Mouse (Mus musculus): ENCODE measurements around the gene D230025D16Rik. TPM values are rescaled to one million over a fixed set of nuclear protein-coding genes. Genes with fewer than 3 reads are reported as not detected.
"Not testable (repeated sequence)": the region's sequence is repeated elsewhere in the genome, so short reads cannot be mapped to it uniquely, and the experiment has no call there.

D230025D16Rik gene
- polyA plus RNA-seq, 1 experiment = not detected

GRCm38 (mm10) chr8:105207675-105208273 is 17.2 kb upstream of the D230025D16Rik start:
- TF ChIP-seq POLR2A (IDR thresholded peaks at IDR 0.05; ENCODE audit: insufficient read depth, low read depth, low read length) = no peak
- TF ChIP-seq CTCF (IDR thresholded peaks at IDR 0.05; ENCODE audit: insufficient read depth, low read depth, low read length) = no peak
- WGBS = 98% methylated on average over 2 of the region's 2 CpGs
- no peak overlapping the region for H3K27ac ChIP-seq (ENCODE audit: insufficient read depth, low read depth, low read length)
- no peak overlapping the region for H3K4me3 ChIP-seq (ENCODE audit: insufficient read depth, low read depth, low read length)
- no peaks in the 10 kb centered on the region for H3K4me1 ChIP-seq (ENCODE audit: control insufficient read depth, insufficient read depth, low read length)

- no peaks in the 10 kb centered on the region for H3K4me1 ChIP-seq (ENCODE audit: control insufficient read depth, insufficient read depth, low read length)
- WGBS = 71% methylated on average over 1 of the region's 1 CpGs
- TF ChIP-seq CTCF (IDR thresholded peaks at IDR 0.05; ENCODE audit: insufficient read depth, low read depth, low read length) (no peak), POLR2A (IDR thresholded peaks at IDR 0.05; ENCODE audit: insufficient read depth, low read depth, low read length) (no peak)
- no peak overlapping the region for H3K4me3 ChIP-seq (ENCODE audit: insufficient read depth, low read depth, low read length)
- no peak overlapping the region for H3K27ac ChIP-seq (ENCODE audit: insufficient read depth, low read depth, low read length)
Observed at GRCm38 (mm10) chr8:105209153-105210110, 15.5 kb upstream of the D230025D16Rik start.

DNA sequence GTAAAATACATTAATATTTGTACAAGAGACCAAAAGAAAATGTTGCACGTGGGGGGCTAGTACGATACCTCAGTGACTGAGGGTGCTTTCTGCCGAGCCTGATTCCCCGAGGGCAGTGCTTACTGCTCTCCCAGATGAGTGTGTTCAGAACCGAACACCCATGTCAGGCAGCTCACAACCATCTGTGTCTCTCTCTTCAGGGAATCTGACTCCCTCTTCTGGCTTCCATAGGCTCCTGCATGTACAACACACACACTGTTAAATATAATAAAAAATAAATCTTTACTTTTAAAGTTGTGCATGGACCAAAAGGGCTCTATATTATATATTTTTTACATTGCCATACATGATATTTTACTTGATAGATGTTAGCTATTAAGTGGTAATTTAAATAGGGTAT is 10.8 kb upstream of the D230025D16Rik start:
- Histone ChIP-seq H3K4me1 (ENCODE audit: control insufficient read depth, insufficient read depth, low read length) (no peaks in the 10 kb centered on the region), H3K4me3 (ENCODE audit: insufficient read depth, low read depth, low read length) (no peak overlapping the region), H3K27ac (ENCODE audit: insufficient read depth, low read depth, low read length) (no peak overlapping the region)
- TF ChIP-seq POLR2A (IDR thresholded peaks at IDR 0.05; ENCODE audit: insufficient read depth, low read depth, low read length) (no peak), CTCF (IDR thresholded peaks at IDR 0.05; ENCODE audit: insufficient read depth, low read depth, low read length) (no peak)
- 92% methylated on average over 5 of the region's 5 CpGs for WGBS

DNA sequence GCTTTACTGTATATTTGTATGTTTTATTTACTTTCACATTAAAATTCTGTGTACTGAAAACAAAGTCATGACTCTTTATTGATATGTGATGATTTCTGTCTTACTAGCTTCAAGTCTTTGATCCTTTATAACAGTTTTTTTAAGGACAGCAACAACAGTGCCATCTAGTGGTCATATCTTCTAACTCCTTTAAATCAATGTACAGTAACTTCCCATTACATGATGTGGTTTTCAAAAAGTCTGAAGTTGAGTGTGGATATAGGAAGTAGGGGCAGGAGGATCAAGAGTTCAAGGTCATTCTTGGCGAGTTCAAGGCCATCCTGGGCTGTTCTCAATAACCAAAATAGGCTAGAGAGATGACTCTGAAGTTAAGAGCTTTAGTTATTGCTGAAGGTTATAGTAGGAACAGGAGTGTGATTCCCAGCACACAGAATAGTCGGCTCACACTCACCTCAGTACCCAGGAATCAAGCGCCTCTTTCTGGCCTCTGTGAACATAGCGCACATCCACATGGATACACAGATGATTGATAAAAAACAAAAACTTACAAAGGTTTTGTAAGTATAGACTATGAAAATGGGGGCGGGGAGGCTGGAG is 6.9 kb upstream of the D230025D16Rik start:
- TF ChIP-seq CTCF (IDR thresholded peaks at IDR 0.05; ENCODE audit: insufficient read depth, low read depth, low read length) (no peak), POLR2A (IDR thresholded peaks at IDR 0.05; ENCODE audit: insufficient read depth, low read depth, low read length) (no peak)
- WGBS = 81% methylated on average over 5 of the region's 5 CpGs
- Histone ChIP-seq H3K4me1 (ENCODE audit: control insufficient read depth, insufficient read depth, low read length) (no peaks in the 10 kb centered on the region), H3K27ac (ENCODE audit: insufficient read depth, low read depth, low read length) (no peak overlapping the region), H3K4me3 (ENCODE audit: insufficient read depth, low read depth, low read length) (no peak overlapping the region)

- Histone ChIP-seq H3K27ac (ENCODE audit: insufficient read depth, low read depth, low read length) (no peak overlapping the region), H3K4me1 (ENCODE audit: control insufficient read depth, insufficient read depth, low read length) (peaks cover 8% of the 10 kb centered on the region; the same call in 1 of the 2 replicates), H3K4me3 (ENCODE audit: insufficient read depth, low read depth, low read length) (no peak overlapping the region)
- 40% methylated on average over 7 of the region's 7 CpGs for WGBS
- TF ChIP-seq CTCF (IDR thresholded peaks at IDR 0.05; ENCODE audit: insufficient read depth, low read depth, low read length) = no peak
Observed at GRCm38 (mm10) chr8:105223850-105224249, 1.1 kb upstream of the D230025D16Rik start.

- no peak overlapping the region for H3K27ac ChIP-seq (ENCODE audit: insufficient read depth, low read depth, low read length)
- peaks cover 8% of the 10 kb centered on the region; the same call in 1 of the 2 replicates for H3K4me1 ChIP-seq (ENCODE audit: control insufficient read depth, insufficient read depth, low read length)
- WGBS = under 1% methylated on average over 27 of the region's 27 CpGs
- peak overlapping the region; percentile 85 for H3K4me3 ChIP-seq (ENCODE audit: insufficient read depth, low read depth, low read length)
- TF ChIP-seq CTCF (IDR thresholded peaks at IDR 0.05; ENCODE audit: insufficient read depth, low read depth, low read length) (no peak), POLR2A (IDR thresholded peaks at IDR 0.05; ENCODE audit: insufficient read depth, low read depth, low read length) (no peak; the same call in 1 of the 2 replicates)
Observed at GRCm38 (mm10) chr8:105225272-105225593, 288 bp downstream of the D230025D16Rik start.

DNA sequence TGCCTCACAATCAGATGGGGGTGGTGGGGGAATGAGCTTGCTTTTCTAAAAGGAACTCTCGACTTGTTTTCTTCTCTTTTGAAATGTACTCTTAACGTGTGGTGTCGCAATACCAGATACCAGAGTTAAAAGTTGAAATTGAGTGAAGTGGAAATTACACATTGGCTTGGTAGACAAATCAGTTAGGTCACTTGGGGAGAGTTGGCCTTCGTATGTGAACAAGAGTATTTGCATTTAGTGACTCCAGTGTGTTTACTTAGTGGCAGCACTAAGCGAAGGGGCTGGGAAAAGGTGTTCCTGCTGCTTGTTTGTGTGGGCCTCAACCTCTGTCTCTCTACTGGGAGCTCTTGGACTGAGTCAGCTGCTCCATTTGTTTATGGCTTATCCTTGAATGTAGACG is 972 bp downstream of the D230025D16Rik start:
- TF ChIP-seq CTCF (IDR thresholded peaks at IDR 0.05; ENCODE audit: insufficient read depth, low read depth, low read length) (no peak), POLR2A (IDR thresholded peaks at IDR 0.05; ENCODE audit: insufficient read depth, low read depth, low read length) (no peak)
- H3K27ac ChIP-seq (ENCODE audit: insufficient read depth, low read depth, low read length) = no peak overlapping the region
- no peak overlapping the region for H3K4me3 ChIP-seq (ENCODE audit: insufficient read depth, low read depth, low read length)
- 9% methylated on average over 6 of the region's 6 CpGs for WGBS
- peaks cover 8% of the 10 kb centered on the region; the same call in 1 of the 2 replicates for H3K4me1 ChIP-seq (ENCODE audit: control insufficient read depth, insufficient read depth, low read length)

- no peak overlapping the region for H3K4me3 ChIP-seq (ENCODE audit: insufficient read depth, low read depth, low read length)
- no peak overlapping the region for H3K27ac ChIP-seq (ENCODE audit: insufficient read depth, low read depth, low read length)
- 72% methylated on average over 12 of the region's 12 CpGs for WGBS
- no peak for TF ChIP-seq CTCF (IDR thresholded peaks at IDR 0.05; ENCODE audit: insufficient read depth, low read depth, low read length)
- TF ChIP-seq POLR2A (IDR thresholded peaks at IDR 0.05; ENCODE audit: insufficient read depth, low read depth, low read length) = no peak
- H3K4me1 ChIP-seq (ENCODE audit: control insufficient read depth, insufficient read depth, low read length) = no peaks in the 10 kb centered on the region
Observed at GRCm38 (mm10) chr8:105231503-105232320, 6.8 kb downstream of the D230025D16Rik start.

DNA sequence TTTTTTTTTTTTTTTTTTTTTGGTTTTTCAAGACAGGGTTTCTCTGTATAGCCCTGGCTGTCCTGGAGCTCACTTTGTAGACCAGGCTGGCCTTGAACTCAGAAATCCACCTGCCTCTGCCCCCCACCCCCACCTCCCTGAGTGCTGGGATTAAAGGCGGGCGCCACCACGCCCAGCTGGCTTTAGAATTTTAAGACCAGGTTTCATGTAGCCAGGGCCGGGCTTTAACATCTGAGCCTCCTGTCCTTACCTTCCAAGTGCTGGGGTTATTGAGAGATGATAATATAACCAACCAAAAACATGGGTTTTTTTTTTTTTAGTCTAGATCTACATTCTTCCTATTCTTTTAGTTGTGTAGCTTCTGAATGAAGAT is 7.4 kb downstream of the D230025D16Rik start:
- not testable (repeated sequence) for H3K4me3 ChIP-seq (ENCODE audit: insufficient read depth, low read depth, low read length); H3K4me1 ChIP-seq (ENCODE audit: control insufficient read depth, insufficient read depth, low read length); H3K27ac ChIP-seq (ENCODE audit: insufficient read depth, low read depth, low read length)
- 94% methylated on average over 4 of the region's 4 CpGs for WGBS
